Mouse (Mus musculus) left cerebral cortex, postnatal 36 days (tissue): Measurements from ENCODE around the gene Trpm1. TPM values are rescaled to one million over a fixed set of nuclear protein-coding genes. Genes with fewer than 3 reads are reported as not detected.

ENCODE experiments used
- DNase-seq, 2 experiments: peaks; one replicate each; pipeline ENCODE4 v3.0.0; 2021 to 2022; ENCODE audit warnings: low spot score in 2 of 2, mixed read lengths in 1 of 2
- intact Hi-C: fragments of 180-260 bp; cut with DNase I; formaldehyde crosslinking; loops from one replicate; pipeline ENCODE4 v1.15.1; 2025
- total RNA-seq, 2 experiments: library from RNA; stranded (reverse); gene quantifications; 2 replicates each; pipeline ENCODE4 v1.2.3; 2021

The Trpm1 gene
- total RNA-seq, 2 experiments from 2014 or later, result 1.6 TPM; not detected in 1

DNA sequence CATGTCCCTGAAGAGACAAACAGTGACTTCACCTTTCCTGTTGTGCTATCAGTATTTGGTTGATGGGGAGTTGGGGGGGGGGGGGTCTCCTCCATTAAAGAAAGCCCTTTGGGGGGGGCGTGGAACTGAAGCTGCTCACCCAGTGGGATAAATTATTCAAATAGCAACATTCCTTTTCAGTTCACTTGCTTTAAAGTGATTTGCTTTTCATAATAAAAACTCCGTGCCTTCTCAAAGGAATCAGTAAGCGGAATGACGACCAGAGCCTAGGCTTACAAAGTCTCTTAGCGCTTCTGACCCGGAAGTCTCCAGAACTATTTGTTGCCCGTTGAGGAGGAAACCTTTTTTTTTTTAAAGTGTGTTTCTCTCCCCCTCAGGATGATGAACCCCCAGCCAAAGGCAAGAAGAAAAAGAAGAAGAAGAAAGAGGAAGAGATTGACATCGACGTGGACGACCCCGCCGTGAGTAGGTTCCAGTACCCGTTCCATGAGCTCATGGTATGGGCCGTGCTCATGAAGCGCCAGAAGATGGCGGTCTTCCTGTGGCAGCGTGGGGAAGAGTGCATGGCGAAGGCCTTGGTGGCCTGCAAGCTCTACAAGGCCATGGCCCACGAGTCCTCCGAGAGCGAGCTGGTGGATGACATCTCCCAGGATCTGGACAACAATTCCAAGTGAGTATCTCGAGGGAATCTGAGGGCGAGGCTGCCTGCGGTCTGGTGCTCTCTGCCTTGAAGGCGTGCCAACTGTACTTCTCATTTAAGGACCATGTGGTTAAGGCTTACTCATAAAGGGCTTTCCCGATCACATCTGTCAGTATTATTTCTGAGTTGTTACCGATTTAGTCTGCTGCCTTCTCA lies 72.9 kb downstream of the Trpm1 start:
- intact Hi-C loops, result no loop called here
- DNase-seq, result no peak

- DNase-seq, result no peak
- intact Hi-C loops, result no loop called here
These were observed 74.0 kb downstream of the Trpm1 start for GRCm38 (mm10) chr7:64227586-64227985.

DNA sequence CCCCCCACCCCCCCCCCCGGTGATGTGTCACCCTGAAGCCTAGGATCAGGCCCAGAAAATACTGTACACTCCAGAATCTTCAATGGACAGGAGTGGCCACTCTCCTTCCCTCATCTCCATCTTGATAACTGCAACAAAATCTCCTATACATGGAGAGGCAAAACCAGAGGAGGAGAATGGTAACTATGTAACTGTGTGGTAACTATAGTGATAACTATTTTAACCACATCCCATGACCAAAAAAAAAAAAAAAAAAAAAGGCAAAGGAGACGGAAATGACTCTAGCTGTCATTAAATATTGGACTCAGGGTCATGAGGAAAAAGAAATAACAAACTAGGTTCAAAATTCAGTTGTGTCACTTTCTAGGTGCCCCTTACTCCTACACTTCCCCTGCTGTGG lies 74.7 kb downstream of the Trpm1 start:
- intact Hi-C loops, result no loop called here
- no peak for DNase-seq

DNA sequence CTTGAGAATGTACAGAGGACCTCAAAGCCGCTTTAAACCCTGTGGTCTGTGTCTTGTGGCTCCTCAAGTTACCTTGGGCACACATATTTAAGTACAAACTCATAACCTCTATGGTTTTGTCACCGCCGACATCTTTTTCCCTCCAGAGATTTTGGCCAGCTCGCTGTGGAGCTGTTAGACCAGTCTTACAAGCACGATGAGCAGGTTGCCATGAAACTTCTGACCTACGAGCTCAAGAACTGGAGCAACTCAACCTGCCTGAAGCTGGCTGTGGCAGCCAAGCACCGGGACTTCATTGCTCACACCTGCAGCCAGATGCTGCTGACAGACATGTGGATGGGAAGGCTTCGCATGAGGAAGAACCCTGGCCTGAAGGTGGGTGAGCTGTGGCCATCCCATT lies 76.3 kb downstream of the Trpm1 start:
- DNase-seq, result no peak
- intact Hi-C loops, result no loop called here

DNA sequence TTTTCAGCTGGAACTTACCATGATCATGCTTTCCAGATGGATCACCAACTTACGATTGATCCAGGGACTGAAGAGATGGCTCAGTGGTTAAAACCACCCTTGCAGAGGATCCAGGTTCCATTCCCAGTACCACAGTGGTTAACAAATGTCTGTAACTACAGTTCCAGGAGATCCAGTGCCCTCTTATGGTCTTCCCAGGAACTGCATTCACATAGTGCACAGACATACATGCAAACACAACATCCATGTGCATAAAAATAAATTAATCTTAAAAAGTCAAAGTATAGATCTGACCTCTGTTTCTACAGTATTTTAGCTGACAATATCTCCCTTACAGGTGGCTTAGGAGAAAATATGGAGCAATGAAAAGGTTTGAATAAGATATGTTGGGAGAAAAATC lies 77.4 kb downstream of the Trpm1 start:
- intact Hi-C loops, result no loop called here
- no peak for DNase-seq

- intact Hi-C loops, result no loop called here
- no peak for DNase-seq
These were observed 78.4 kb downstream of the Trpm1 start for GRCm38 (mm10) chr7:64231996-64232395.

DNA sequence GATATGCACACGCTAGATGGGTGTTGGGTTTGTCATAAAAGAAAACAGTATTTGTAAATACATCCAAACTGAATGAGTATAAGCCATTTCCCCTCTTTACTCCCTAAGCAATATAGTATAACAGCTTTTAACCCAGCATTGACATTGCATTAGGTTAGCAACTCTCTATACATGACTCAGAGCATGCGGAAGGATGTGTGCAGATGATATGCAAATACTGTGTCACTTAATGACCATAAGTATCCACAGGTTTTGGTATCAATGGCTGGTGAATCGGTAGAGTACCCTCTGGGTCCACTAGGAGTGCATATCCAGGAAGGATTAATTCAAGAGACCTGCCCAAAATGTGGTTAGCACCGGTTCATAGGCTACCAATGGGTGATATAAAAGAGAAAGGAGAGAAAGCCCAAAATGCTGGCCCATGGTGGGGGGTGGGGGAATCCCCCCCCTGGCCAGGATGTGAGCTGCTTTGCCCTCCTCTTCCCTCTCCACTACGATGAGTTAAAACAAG lies 80.7 kb downstream of the Trpm1 start:
- DNase-seq, result no peak
- intact Hi-C loops, result no loop called here

- DNase-seq, result no peak
- intact Hi-C loops, result no loop called here
These were observed 82.9 kb downstream of the Trpm1 start for GRCm38 (mm10) chr7:64236521-64236920.

- intact Hi-C loops, result no loop called here
- no peak for DNase-seq
These were observed 84.1 kb downstream of the Trpm1 start for GRCm38 (mm10) chr7:64237747-64238146.

GRCm38 (mm10) chr7:64238410-64239086 lies 84.9 kb downstream of the Trpm1 start:
- no peak for DNase-seq
- intact Hi-C loops, result no loop called here

DNA sequence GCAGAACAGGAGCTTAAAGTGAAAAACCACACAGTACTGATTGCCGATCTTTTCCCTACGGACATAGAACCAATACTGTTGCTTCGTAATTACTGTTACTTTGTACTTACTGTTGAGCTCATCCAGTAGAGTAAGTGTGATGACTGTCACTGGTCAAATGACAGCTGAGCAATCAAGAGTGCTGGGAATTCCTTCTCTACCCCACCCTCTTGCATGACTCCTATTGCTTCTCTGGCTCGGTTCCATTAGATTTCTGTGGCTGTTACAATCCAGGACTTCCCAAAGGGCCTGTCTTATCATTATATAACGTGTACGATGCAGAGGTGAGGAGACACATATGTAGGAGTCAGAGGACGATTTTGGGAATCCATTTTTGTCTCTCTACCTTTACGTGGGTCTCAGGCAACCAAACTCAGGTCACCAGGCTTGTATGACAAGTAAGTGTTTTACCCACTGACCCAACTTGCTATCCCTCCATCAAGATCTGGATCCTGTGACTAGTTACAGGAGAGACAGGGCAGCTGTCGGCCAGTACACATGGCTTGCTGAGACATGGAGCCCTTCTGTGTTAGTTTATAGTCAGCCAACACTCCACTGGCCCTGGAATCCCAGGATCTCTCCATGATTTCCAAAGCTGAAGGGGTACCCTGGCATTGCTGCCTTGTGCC lies 85.6 kb downstream of the Trpm1 start:
- no peak for DNase-seq
- intact Hi-C loops, result no loop called here

- DNase-seq, result no peak
- intact Hi-C loops, result no loop called here
These were observed 86.2 kb downstream of the Trpm1 start for GRCm38 (mm10) chr7:64239806-64240315.

GRCm38 (mm10) chr7:64242424-64242823 lies 88.8 kb downstream of the Trpm1 start:
- intact Hi-C loops, result no loop called here
- DNase-seq, result no peak

- DNase-seq, result no peak
- intact Hi-C loops, result no loop called here
These were observed 90.7 kb downstream of the Trpm1 start for GRCm38 (mm10) chr7:64244371-64244770.

- no peak for DNase-seq
- intact Hi-C loops, result no loop called here
These were observed 93.1 kb downstream of the Trpm1 start for GRCm38 (mm10) chr7:64246713-64247112.

- DNase-seq, result no peak
- intact Hi-C loops, result no loop called here
These were observed 94.7 kb downstream of the Trpm1 start for GRCm38 (mm10) chr7:64248352-64248751.

DNA sequence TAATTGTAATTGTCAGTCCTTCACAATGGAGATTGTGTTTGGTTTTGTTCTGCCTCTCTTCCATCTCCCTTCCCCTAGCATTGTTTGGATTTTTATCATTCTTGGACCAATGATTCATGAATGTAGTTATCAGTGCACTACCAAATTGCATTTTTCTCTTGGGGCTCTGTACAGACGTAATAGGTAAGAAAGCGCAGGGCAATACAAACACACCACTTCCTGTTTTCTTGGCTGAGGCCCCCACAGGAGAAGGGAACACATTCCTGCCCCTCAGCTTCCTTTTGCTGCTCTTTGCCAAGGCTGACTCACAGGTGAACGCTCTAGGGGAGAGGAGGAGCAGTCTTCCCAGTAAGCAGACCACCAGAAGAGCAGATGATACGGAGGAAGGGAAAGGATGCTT lies 96.1 kb downstream of the Trpm1 start:
- intact Hi-C loops, result no loop called here
- DNase-seq, result no peak

DNA sequence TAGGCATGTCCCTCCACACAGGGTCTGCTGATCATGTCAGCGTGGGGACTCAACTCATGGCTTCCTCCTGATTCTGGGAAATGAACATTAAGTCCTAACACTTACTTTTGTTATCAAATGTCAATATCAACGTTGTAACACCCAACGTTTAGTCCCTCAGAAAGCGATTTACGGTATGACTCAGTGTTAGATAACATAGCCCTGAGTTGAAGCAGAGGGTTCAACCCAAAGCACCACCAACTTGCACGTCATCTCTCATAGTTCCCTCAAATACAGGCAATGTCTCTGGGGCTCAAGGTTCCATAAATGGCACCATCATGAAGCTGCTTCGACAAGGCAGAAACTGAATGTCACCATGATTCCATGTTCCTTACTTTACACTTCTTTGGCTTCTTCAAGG lies 96.8 kb downstream of the Trpm1 start:
- intact Hi-C loops, result no loop called here
- no peak for DNase-seq

DNA sequence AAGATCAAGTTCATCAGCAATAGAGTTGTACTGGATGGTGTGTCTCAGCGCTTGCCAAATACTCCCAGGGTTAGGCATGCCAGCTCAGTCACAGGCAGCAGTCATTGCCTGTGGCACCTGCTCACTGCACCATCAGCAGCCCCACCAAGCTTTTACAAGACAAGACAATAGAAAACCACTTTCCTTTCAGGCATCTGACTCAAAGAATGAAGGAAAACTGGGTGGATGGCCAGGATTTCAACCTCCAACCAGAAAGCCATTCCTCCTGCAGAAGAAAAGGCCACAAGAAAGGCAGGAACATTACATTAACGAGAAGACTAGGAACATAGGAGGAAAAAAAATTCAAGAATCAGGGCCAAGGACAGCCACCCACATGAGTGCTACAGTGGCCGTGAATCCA lies 100.1 kb downstream of the Trpm1 start:
- DNase-seq, result no peak
- intact Hi-C loops, result no loop called here

GRCm38 (mm10) chr7:64265502-64266279 lies 112.1 kb downstream of the Trpm1 start:
- intact Hi-C loops, result no loop called here
- DNase-seq, result no peak
